Mouse (Mus musculus): ENCODE results near the gene Gmppb. TPM values are rescaled to one million over a fixed set of nuclear protein-coding genes. Genes with fewer than 3 reads are reported as not detected.
"Not testable (repeated sequence)": the region's sequence is repeated elsewhere in the genome, so short reads cannot be mapped to it uniquely, and the experiment has no call there.

Gene Gmppb
- 10 to 100 TPM; 16.5 to 17.4 TPM for total RNA-seq (2021)
- long read RNA-seq, experiment 1, transcript Gmppb-202 (9 exons, 2,702 nt): major isoform, 14 of 18 reads
- long read RNA-seq, experiment 1, partial matches to known transcripts: 0 of 18 reads
- long read RNA-seq, experiment 1, other reads (novel, unspliced or antisense): 4 of 18 reads
- long read RNA-seq, experiment 2, transcript Gmppb-202 (9 exons, 2,702 nt): major isoform, 8 of 13 reads
- long read RNA-seq, experiment 2, partial matches to known transcripts: 1 of 13 reads
- long read RNA-seq, experiment 2, other reads (novel, unspliced or antisense): 2 of 13 reads

DNA sequence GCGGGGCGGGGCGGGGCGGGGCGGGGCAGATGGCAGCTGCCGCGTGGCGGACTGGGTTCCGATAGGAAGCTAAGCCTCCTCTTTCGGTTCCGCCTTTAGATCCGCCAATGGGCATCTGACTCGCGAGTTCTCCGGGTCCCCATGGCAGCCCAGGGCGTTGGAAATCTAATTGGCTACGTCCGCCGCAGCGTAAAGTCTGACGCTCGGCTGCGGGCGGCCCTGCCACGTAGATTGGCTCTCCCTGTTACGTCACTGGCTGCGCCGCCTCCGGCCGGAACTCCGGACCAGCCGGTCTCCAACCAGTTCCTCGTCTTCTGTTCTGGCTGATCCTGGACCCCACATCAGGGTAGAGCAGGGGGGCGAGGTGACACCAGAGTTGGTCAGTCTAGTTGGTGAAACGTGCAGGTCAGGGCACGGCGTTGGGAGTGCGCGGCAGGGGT lies at the start of gene Gmppb:
TSS of gene Gmppb (plus strand) at position 227 of the 440 bp plus-strand sequence.
- peak; percentile 94 to 95 for DNase-seq (ENCODE audit: extremely low spot score in 1 of 2, low spot score in 2 of 2)
- H3K4me3 ChIP-seq: peak within 1 kb of the TSS; percentile 92
- intact Hi-C loops (cut with DNase I): no loop called here

DNA sequence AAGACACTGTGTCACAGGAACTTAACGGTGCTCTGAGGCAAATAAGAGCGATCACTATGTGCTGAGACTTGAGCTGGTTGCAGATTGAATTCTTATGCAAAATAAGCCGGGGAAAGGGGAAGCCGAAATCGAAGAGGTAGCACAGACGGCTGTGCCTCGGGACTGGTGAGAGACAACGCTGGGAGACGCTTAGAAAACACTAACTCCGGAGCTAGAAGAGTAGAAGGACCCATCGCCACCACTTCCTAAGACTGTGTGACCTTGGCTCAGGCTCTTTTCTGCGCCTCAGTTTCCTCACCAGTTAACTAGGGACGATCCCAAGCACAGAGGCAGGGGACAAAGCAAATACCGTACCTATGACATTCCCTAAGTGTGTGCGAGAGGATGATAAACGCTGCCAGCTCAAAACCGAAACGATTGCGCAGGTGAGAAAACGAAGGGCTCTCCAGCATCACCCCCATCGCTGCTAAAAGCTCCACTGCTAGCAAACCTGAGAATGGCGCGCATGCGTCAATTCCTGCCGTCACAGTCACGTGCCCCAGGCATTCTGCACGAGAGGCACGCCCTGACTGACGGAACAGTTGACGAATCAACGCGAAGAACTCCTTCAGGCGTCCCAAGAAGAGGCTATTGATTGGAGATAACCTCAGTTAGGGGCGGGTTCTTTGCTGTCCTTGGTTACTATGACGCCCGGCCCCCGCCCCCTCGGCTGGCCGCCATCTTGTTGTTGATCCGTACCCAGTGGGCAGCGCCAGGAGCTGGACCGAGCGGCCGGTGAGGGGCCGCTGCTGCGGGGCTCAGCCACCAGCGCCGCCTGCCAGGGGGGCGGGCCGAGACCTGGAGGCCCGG lies 46.9 kb upstream of the Gmppb start, which contains the start of gene Ip6k1:
TSS of gene Ip6k1 (plus strand) at position 580 of the 849 bp plus-strand sequence.
- H3K27ac ChIP-seq: peak within 1 kb of the TSS; percentile 99
- no peak for TF ChIP-seq CTCF (IDR thresholded peaks at IDR 0.05)
- peak; percentile 100 for DNase-seq (ENCODE audit: extremely low spot score in 1 of 2, low spot score in 2 of 2)
- peak within 1 kb of the TSS; percentile 75 for H3K4me3 ChIP-seq
- intact Hi-C loops (cut with DNase I): no loop called here

More for the DNA sequence above, at the start of gene Gmppb:
- peak within 1 kb of the TSS; percentile 63 for H3K27ac ChIP-seq
- TF ChIP-seq CTCF (IDR thresholded peaks at IDR 0.05): no peak

DNA sequence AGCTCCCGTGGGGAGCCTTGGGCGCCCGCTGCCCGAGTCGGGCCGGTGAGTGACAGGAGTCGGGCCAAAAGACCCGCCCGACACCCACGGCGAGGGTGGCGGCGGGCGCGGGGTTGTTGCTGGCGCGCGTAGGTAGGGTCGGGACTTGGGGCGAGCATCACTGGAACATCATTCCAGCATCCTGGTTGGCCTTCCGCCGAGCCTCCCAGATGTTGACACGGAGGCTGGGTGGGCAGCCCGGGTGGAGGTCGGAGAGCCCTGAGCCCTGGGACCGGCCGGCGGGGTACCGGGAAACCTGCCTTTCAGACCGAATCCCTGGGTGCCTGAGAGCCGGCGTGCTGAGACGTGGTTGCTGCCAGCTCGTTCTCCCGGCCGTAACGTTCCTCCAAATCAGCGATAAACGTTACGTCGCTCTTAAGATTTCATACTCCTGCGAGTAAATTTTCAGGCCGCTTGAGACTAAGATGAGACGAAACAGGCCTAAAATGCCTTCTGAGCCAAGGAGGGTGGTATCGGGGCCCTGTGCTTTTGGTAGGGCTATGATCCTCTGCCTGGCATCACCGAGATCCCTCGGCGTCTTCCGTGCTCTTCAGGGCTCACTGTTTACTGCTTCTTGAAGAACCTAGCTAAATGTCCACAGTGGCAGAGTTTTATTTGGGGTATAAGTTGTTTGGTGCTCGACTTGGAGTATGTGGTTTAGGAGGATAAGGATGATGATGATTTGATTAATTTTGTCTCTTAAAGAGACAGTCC lies 46.1 kb upstream of the Gmppb start:
- H3K27ac ChIP-seq: peak overlapping the region; percentile 99
- intact Hi-C loops (cut with DNase I): no loop called here
- TF ChIP-seq CTCF (IDR thresholded peaks at IDR 0.05): no peak
- peak overlapping the region; percentile 75 for H3K4me3 ChIP-seq
- DNase-seq (ENCODE audit: extremely low spot score in 1 of 2, low spot score in 2 of 2): no peak

DNA sequence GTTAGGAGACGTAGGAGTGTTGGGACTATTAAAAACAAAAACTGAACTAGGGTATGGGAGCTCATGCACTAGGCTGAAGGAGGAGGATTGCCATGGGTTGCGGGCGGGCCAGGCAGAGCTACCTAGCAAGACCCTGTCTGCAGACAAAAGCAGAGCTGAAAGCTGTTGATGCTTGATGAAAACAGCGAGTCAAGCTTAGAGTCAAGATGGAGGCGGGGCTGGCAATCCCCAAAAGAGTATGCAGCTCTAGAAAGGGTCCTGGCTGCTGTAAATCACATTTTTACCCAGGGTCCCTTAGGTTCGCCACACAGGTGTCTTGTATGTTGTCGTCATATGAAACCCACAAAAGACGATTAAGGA lies 45.5 kb upstream of the Gmppb start:
- no peak for DNase-seq (ENCODE audit: extremely low spot score in 1 of 2, low spot score in 2 of 2)
- intact Hi-C loops (cut with DNase I): no loop called here
- Histone ChIP-seq H3K4me3 (peak overlapping the region; percentile 75), H3K27ac (peak overlapping the region; percentile 99)
- TF ChIP-seq CTCF (IDR thresholded peaks at IDR 0.05): no peak

DNA sequence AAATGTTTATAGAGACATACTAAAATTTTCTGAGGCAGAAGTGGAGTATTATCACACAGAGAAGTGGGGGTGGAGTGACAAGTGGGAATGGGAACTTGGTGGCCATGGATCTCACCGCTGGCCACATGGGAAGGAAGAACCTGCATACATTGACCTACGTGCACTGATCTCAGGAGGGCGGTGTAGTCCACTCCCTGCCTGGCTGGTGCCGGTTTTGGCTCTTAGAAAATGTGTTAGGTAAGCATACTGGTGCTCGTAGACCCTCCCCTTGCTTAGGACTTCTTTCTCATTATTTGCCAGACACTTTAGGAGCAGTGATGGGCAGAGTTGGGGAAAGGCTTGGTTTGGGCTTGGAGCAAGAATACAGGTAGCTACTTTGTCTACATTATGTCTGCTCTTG lies 41.0 kb upstream of the Gmppb start:
- TF ChIP-seq CTCF (IDR thresholded peaks at IDR 0.05): no peak
- Histone ChIP-seq H3K27ac (no peak overlapping the region), H3K4me3 (no peak overlapping the region)
- intact Hi-C loops (cut with DNase I): no loop called here
- DNase-seq (ENCODE audit: extremely low spot score in 1 of 2, low spot score in 2 of 2): no peak

DNA sequence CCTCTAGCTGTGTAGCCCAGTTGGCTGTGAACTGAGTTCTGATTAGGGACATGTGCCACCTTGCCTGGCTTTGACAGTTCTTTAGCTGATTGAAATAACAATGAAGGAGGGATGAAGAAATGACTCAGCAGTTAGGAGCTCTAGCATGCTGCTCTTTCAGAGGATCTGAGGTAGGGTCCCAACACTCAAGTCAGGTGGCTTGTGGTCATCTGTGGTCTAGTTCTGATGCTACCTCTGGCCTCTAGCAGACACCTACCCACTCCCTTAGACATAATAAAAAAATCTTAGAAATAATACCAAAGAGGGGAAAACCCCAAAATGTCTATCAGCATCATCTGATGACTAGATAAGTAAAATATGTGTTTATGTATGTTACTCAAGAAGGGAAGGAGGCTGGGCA lies 38.7 kb upstream of the Gmppb start:
- Histone ChIP-seq H3K4me3 (no peak overlapping the region), H3K27ac (no peak overlapping the region)
- TF ChIP-seq CTCF (IDR thresholded peaks at IDR 0.05): no peak
- intact Hi-C loops (cut with DNase I): no loop called here
- DNase-seq (ENCODE audit: extremely low spot score in 1 of 2, low spot score in 2 of 2): no peak

DNA sequence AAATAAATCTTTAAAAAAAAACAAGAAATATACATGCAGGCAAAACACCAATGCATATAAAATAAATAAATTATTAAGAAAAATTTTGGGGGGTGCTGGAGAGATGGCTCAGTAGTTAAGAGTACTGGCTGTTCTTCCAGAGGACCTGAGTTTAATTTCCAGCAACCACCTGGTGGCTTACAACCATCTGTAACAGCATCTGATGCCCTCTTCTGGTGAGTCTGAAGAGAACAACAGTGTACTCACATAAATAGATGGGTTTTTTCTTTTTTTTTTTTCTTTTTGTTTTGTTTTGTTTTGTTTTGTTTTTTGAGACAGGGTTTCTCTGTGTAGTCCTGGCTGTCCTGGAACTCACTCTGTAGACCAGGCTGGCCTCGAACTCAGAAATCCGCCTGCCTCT lies 35.5 kb upstream of the Gmppb start:
- DNase-seq (ENCODE audit: extremely low spot score in 1 of 2, low spot score in 2 of 2); H3K27ac ChIP-seq; H3K4me3 ChIP-seq: not testable (repeated sequence)
- intact Hi-C loops (cut with DNase I): loop anchor here (2.0 kb wide), 1 partner anchor 51 kb away; no protein-coding TSS in a partner anchor
- TF ChIP-seq CTCF (IDR thresholded peaks at IDR 0.05): peak; percentile 13

DNA sequence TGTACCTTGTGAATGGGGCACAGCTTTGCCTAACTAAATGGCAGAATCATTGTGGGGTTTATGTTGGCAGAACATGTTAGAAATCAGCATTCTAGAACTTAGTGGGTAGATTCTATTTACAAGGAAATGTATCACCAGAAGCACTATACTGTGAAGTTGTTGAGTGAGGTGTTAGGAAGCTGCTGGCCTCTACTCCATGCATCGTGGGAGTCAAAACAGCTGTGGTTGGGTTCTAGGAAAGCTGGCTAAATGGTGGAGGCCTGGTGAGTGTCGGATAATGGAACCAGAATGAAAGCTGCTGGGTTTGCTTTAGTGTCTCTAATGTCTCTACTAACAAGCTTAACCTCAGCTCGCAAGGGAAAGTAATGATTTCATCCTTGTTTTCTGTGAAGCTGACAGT lies 31.9 kb upstream of the Gmppb start:
- H3K27ac ChIP-seq: no peak overlapping the region
- no peak overlapping the region for H3K4me3 ChIP-seq
- no peak for DNase-seq (ENCODE audit: extremely low spot score in 1 of 2, low spot score in 2 of 2)
- intact Hi-C loops (cut with DNase I): no loop called here
- TF ChIP-seq CTCF (IDR thresholded peaks at IDR 0.05): no peak

DNA sequence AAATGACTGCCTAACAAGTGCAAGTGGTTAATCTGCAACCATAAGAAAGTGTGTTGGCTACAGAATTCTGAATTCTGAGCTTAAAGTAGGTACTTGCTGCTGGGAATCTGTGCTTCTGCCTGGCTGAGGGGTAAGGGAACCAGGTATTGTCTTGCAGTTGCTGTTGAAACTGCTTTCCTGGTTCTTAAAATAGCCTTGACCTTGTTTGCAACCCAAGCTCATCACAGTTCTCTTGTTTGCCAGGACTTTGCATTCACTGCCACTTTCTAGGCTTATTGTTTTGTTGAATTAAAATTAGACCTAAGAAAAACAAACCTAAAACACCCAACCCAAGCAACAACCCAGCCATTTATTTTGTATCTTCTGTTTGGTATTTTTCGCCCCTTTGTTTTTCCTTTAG lies 28.3 kb upstream of the Gmppb start:
- TF ChIP-seq CTCF (IDR thresholded peaks at IDR 0.05): no peak
- Histone ChIP-seq H3K4me3 (no peak overlapping the region), H3K27ac (no peak overlapping the region; the same call in 1 of the 2 replicates)
- intact Hi-C loops (cut with DNase I): no loop called here
- DNase-seq (ENCODE audit: extremely low spot score in 1 of 2, low spot score in 2 of 2): no peak

DNA sequence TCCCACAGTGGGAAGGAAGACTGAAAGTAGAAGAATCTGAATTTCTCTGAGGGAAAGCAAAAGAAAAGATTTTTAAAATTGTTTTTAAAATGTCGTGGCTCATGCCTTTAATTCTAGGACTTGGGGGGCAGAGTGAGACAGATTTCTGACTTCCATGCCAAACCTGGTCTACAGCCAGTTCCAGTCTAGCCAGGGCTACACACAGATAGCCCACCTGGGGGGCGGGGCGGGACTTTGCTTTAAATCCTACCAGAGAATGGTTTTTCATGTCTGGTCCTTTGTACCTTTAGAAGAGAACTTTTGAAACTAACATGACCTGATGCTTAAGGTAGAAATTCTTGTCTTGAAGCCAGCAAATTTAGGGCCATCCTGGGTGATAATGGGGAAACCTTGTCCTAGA lies 25.8 kb upstream of the Gmppb start:
- TF ChIP-seq CTCF (IDR thresholded peaks at IDR 0.05): no peak
- intact Hi-C loops (cut with DNase I): no loop called here
- no peak for DNase-seq (ENCODE audit: extremely low spot score in 1 of 2, low spot score in 2 of 2)
- H3K27ac ChIP-seq: no peak overlapping the region
- no peak overlapping the region for H3K4me3 ChIP-seq

DNA sequence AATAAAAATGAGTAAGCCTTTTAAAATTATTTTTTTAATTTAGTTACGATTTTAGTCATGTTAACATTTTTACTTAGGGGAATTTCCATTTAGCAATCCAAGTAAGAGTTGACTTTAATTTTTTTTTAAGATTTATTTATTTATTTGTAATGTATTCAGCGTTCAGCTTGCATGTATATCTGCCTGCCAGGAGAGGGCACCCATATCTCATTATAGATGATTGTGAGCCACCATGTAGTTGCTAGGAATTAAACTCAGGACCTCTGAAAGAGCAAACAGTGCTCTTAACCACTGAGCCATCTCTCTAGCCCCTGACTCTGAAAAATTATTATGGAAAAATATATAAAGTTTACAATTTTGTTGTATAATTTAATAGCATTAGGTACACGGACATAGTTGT lies 22.5 kb upstream of the Gmppb start:
- TF ChIP-seq CTCF (IDR thresholded peaks at IDR 0.05): peak; percentile 33
- Histone ChIP-seq H3K27ac (no peak overlapping the region), H3K4me3 (no peak overlapping the region)
- no peak for DNase-seq (ENCODE audit: extremely low spot score in 1 of 2, low spot score in 2 of 2)
- intact Hi-C loops (cut with DNase I): no loop called here

DNA sequence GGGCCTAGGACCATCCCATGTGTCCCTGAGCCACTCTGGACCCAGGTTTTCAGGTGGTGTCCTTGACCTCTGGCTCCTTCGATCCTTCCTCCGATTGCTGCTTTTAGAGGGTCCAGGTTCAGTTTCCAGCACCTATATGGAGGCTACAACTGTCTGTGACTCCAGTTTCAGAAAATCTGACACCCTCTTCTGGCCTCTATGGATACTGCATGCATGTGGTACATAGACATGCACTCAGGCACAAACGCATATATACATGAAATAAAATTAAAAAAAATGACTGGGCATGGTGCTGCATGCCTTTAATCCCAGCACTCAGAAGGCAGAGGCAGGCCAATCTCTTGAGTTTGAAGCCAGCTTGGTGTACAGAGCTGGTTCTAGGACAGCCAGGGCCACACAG lies 21.2 kb upstream of the Gmppb start:
- H3K4me3 ChIP-seq: no peak overlapping the region
- no peak overlapping the region for H3K27ac ChIP-seq
- no peak for DNase-seq (ENCODE audit: extremely low spot score in 1 of 2, low spot score in 2 of 2)
- intact Hi-C loops (cut with DNase I): no loop called here
- peak; percentile 15 for TF ChIP-seq CTCF (IDR thresholded peaks at IDR 0.05)

Measured in left cerebral cortex, adult 2 months (tissue).